Mouse (Mus musculus) kidney, adult 9 months (tissue): ENCODE data around the gene Olfr1258.
"Not testable (repeated sequence)": the region's sequence is repeated elsewhere in the genome, so short reads cannot be mapped to it uniquely, and the experiment has no call there.

Experiments
- DNase-seq: peaks from one replicate; pipeline ENCODE4 v3.0.0; 2022

Olfr1258 gene

DNA sequence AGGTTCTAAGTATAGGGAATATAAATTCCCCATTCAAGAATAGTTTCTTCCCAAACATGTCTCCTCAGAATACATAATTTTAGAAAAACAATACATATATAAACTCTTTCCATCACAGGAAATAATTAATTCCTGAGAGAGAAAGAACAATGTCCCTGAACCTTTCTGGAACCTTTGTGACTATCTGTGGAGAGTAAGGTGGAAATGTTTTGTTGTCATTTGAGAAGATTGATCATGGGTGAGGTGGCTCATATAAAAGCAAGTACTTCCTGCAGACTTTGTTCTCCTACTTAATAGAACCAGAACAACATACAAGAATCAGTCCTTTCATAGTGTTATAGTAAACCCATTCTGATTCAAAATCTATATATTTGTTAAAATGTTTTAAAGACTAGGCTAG lies at the start of gene Olfr1258:
TSS of gene Olfr1258 (plus strand) at position 301 of the 400 bp plus-strand sequence.
- DNase-seq: no peak

DNA sequence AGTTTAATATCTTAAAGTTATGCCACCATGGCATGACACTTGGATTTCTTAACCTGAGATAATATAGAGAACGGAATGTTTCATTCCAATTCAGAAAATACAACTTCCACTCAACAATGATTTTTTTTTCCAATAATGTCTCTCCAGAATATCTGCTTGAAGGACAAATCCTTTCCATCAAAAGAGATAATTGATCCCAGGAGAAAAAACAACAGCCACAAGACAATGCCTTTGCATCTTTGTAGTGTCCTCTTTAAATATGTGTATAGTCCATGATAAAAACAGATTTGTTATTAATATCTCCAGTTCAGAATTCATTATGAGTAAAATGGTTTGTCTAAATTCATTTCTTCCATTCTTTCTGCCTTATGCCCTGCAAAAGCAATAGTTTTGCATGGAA lies 49.0 kb upstream of the Olfr1258 start, which contains the start of gene Olfr1257:
TSS of gene Olfr1257 (plus strand) at position 301 of the 400 bp plus-strand sequence.
- no peak for DNase-seq

DNA sequence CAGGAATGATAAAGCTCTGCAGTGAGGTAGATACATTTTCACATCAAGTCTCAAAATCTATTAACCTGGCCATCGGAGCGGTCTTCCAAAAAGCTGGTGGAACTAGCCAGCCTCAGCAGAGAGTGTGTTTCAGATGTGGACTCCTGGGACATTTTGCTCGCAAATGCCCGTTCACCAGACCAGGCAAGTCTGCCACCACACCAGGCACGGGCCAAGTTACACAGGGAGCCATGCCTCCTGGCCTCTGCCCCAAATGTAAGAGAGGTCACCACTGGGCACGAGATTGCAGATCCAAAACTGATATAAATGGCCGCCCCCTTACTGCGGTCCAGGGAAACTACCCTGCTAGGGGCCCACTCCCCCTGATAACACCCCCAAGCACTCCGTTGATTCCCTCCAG lies 14.5 kb upstream of the Olfr1258 start:
- DNase-seq: not testable (repeated sequence)

DNA sequence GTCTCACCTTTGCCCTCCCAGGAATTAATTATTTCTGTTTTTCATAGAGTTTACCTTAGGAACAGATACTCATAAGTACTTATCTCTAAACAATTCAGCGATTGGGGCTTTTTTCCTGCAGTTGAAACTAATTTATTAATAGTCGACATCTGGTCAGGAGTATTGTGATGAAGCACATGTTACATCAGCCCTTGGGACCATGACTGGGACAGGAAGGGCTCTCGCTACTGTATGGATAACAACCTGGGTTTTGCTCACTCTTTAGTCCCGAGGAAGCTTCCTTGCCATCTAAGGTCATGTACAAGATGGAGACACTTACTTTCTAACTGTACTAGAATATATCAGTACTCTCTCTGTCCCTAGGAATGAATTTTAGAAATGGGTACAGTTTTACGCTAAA lies 21.5 kb downstream of the Olfr1258 start, which contains the start of gene Olfr1259:
TSS of gene Olfr1259 (minus strand) at position 101 of the 400 bp plus-strand sequence.
- no peak for DNase-seq

DNA sequence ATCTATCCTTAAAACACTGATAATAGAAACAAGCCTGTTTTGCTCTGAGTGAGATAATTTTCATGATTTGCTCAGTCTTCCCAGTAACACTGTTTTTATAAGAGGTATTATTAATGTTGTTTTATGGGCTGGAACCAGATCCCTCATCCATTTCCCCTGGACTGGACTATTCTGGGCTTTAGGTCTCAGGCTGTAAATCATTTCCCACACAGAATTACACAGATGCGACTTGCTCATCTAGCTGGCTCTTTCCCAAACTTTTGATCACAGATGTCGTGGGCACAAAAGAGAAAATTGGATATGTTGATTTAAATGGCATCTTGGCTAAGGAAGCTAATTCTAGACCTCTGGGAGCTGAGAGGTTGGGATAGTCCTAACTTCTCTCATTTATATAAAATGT lies 47.1 kb downstream of the Olfr1258 start, which contains the start of gene Olfr1260:
TSS of gene Olfr1260 (plus strand) at position 157 of the 400 bp plus-strand sequence.
- no peak for DNase-seq

DNA sequence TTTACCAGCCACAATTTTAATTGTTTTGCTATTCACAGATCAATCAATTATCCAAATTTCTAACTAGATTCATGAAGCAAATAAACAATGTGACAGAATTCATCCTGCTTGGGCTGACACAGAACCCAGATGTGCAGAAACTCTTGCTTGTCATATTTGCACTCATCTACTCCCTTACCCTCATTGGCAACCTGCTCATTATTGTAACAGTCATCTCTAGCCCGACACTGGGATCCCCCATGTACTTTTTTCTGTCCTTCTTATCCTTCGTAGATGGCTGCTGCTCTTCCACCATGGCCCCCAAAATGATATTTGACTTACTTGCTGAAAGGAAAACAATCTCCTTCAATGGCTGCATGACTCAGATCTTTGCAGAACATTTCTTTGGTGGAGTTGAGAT lies 50.6 kb downstream of the Olfr1258 start:
- no peak for DNase-seq
